Mouse (Mus musculus) left cerebral cortex, postnatal 14 days (tissue): Measurements from ENCODE around the gene Kcnh8. TPM values are rescaled to one million over a fixed set of nuclear protein-coding genes. Genes with fewer than 3 reads are reported as not detected.

Experiments
- DNase-seq, 2 experiments: peaks; one replicate each; pipeline ENCODE4 v3.0.0; 2021 to 2022; ENCODE audit warnings: low spot score in 2 of 2, mixed read lengths in 1 of 2
- intact Hi-C: fragments of 180-260 bp; cut with DNase I; formaldehyde crosslinking; loops from one replicate; pipeline ENCODE4 v1.15.1; 2025
- total RNA-seq, 2 experiments: library from RNA; stranded (reverse); gene quantifications; 2 replicates each; pipeline ENCODE4 v1.2.3; 2021

Gene Kcnh8
- total RNA-seq, 2 experiments from 2014 or later, result 0.87 to 1.2 TPM

GRCm38 (mm10) chr17:52804463-52804862 is 202.0 kb downstream of the Kcnh8 start:
- no peak for DNase-seq
- intact Hi-C loops, result no loop called here

- DNase-seq, result peak in 1 of 2 experiments; percentile 9
- intact Hi-C loops, result no loop called here
These were observed 208.3 kb downstream of the Kcnh8 start for GRCm38 (mm10) chr17:52810773-52811172.

DNA sequence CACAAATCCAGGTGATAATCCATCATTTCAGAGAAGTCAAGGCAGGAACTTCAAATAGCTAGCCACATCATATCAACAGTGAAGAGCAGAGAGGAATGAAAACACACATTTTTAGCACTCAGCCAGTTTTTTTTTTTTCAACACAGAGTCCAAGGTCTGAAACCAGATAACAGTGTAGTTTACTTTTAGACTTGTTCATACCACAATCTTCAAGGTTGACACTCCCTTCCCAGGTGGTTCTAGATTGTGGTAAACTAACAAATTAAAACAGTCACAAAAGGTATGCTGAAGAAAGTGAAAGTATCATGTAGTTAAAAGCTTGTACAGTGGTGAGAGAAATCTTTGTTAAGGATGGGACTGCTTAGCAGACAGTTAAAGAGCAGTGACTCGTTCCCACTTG is 216.5 kb downstream of the Kcnh8 start:
- intact Hi-C loops, result no loop called here
- DNase-seq, result no peak

DNA sequence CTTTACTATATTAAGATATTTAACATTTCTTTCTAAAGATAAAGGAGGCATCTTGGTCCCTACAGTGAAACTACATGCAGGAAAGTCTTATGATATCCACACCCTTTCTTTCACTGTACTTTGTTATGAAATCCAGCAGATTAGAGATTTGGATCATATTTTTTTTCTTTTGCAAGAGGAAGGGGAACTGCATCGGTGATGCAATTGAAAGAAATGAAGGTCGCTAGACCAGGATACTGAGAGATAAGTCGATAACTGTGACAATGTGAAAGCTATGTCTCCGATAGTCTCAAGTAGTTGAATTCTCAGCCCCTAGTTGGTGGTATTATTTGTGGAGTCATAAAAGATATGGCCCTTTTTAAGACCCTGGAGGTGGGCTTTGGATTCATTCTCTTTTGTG is 227.2 kb downstream of the Kcnh8 start:
- DNase-seq, result no peak
- intact Hi-C loops, result no loop called here

DNA sequence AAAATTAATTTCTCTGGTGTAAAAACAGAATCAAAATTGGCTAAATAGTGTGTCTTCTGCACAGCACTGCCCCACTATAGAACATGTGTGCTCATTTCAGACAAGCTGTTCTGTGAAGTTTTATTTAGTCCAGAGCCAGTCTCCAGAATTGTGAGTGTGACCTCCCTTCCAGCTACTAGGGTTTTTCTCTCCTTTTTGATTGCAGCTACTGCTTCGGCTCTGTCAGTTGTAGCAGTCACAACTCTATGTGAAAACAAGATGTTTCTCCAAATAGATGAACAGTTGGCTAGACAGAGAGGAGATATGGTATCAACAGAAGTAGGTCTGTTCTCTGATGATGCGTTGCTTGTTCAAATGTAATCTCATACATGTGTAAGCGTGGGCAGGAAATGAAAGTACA is 270.7 kb downstream of the Kcnh8 start:
- peak; percentile 31 to 56 for DNase-seq
- intact Hi-C loops, result no loop called here

GRCm38 (mm10) chr17:52878964-52879363 is 276.5 kb downstream of the Kcnh8 start:
- DNase-seq, result no peak
- intact Hi-C loops, result no loop called here

DNA sequence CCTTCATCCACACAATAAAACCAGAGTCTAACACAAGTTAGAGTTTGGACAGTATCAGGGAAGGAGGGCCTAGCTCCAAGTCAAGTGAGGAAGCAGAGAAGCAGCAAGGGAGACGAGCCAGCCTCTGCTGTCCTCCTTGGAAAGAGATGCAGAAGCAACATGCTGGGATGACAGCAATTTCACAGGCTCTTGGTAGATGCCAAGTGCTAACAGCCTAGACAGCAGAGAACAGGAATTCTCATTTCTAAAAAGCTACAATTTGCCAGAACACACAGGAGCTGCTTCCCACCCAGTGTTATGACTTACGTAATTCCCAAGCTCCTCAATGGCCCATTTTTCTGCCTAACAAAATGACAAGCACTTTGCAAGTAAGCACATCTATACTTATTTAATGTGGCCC is 277.5 kb downstream of the Kcnh8 start:
- intact Hi-C loops, result no loop called here
- DNase-seq, result peak; percentile 34 to 42

GRCm38 (mm10) chr17:52885210-52885609 is 282.7 kb downstream of the Kcnh8 start:
- intact Hi-C loops, result no loop called here
- peak; percentile 8 to 11 for DNase-seq

DNA sequence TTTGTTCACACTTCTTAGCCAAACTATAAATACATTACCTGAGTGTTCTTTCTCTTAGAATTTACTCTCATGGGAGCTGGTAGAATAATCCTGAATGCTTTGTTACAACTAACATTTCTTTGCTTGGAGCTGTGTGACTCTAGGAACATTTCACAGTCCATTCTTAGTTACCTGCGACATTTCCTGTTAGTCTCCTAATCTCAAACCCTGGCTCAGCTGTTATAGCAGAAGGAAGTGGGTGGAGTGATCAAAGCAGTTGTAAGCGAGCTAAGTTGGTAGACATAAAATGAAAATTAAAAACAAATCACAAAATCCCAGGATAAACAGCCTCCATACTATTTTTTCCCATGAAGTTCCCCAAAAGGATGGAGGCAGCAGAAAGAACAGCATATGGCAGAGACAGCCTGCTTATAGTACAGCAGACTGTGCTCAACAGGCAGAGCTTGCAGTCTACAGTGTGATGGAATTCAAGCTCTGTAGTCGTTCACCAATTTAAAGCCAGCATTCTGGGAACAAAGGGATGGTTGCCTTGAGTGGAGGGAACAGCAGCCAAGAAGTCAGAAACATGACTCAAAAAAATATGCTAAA is 318.1 kb downstream of the Kcnh8 start:
- peak; percentile 37 to 40 for DNase-seq
- intact Hi-C loops, result no loop called here

DNA sequence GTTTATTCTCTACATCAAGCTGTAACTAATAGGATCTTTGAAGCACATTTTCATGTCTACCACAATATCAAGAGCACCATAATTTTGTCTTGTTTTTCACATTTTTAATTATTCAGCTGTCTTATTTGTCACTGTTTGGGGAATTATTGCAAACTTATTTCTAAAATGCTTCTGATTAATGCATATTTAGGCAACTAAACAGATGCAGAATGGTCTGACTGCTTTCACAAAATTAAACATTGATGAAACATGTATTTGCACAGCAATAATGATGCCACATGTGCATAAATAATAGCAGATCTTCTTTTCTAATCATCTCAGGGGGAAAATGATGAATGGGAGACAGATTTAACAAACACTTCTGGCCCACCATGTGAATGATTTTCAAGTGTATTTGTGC is 341.5 kb downstream of the Kcnh8 start:
- intact Hi-C loops, result no loop called here
- no peak for DNase-seq

- intact Hi-C loops, result no loop called here
- DNase-seq, result no peak
These were observed 370.2 kb downstream of the Kcnh8 start for GRCm38 (mm10) chr17:52972735-52973134.

DNA sequence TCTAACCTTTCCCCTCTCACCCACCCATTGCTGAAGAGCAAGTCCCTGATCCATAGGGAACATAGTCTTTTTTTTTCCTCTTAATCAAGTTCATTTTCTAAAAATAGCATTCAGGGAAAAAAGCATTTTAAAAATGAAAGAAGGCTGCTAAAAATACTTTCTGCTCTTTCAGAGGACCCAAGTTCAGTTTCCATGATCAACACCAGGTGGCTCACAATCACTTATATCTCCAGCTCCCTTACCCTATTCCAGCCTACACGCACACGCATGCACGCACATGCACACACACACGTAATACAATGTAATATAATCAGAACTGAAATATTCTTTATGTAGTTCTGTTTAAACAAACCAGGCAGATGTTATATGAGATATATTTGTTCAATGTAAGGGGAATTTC is 378.4 kb downstream of the Kcnh8 start:
- peak; percentile 2 to 8 for DNase-seq
- intact Hi-C loops, result no loop called here
